Mouse (Mus musculus) liver, adult 2 months (tissue): ENCODE measurements around the gene Txndc9.

Experiments used
- CTCF ChIP-seq: fragments of 200-500 bp; IDR thresholded peaks from 2 replicates; pipeline ENCODE4 v1.5.1; 2011; ENCODE audit warnings: low read depth, low read length, control low read depth
- POLR2A ChIP-seq: fragments of 200-500 bp; IDR thresholded peaks from 2 replicates; pipeline ENCODE4 v1.6.1; 2011; ENCODE audit warnings: low read length, control low read depth; ENCODE audit not compliant: insufficient read depth; ENCODE audit errors: extremely low read depth

DNA sequence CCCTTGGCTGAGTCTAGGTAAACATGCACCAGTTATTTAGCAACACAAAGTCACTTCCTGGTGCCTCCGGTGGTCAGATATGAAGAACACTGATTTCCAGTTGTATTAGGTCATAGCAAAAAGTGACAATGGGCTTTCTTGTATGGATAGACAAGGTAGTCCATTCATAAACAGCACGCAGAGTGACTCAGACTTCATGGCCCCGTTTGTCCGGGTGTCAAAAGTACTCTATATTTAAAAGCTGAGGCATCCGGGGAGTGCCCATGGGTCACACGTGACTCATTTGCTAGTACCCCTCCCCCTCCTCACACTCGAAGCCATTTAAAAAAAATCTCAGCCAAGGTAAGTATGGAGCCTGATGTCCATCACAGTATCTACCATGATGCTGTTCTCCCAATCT is 42.9 kb downstream of the Txndc9 start:
- no peak for TF ChIP-seq POLR2A
- TF ChIP-seq CTCF = no peak
